Mouse (Mus musculus) limb, embryonic 11.5 days (tissue): ENCODE data around the gene Tcf15. TPM values are rescaled to one million over a fixed set of nuclear protein-coding genes. Genes with fewer than 3 reads are reported as not detected.

ENCODE experiments used
- ATAC-seq: fragments of 200-750 bp; cut with Nextera tagmentation; 2 replicates; pipeline ENCODE4 v1.8.0; 2017; ENCODE audit warnings: low read depth; ENCODE audit not compliant: insufficient number of reproducible peaks, low FRiP score, low TSS enrichment
- DNase-seq: peaks from one replicate; pipeline ENCODE4 v3.0.0-alpha.2; 2015; ENCODE audit warnings: low spot score
- H3K27ac ChIP-seq: fragments of 300-500 bp; sonication (generic); replicated peaks from 2 replicates; pipeline ENCODE4 v1.5.1; 2014; ENCODE audit warnings: low read depth, mild to moderate bottlenecking, low read length
- H3K27me3 ChIP-seq: fragments of 300-500 bp; sonication (generic); 2 replicates; pipeline ENCODE4 v1.6.1; 2014; ENCODE audit warnings: mild to moderate bottlenecking, low read length, mixed read lengths; ENCODE audit not compliant: control insufficient read depth, insufficient read depth
- H3K36me3 ChIP-seq: fragments of 300-500 bp; sonication (generic); 2 replicates; pipeline ENCODE4 v1.6.1; 2014; ENCODE audit warnings: mild to moderate bottlenecking, low read length, moderate library complexity, mixed read lengths; ENCODE audit not compliant: control insufficient read depth, insufficient read depth
- H3K4me1 ChIP-seq: fragments of 300-500 bp; sonication (generic); 2 replicates; pipeline ENCODE4 v1.6.1; 2014; ENCODE audit warnings: low read length, mixed read lengths; ENCODE audit not compliant: control insufficient read depth, insufficient read depth
- H3K4me2 ChIP-seq: fragments of 300-500 bp; sonication (generic); 2 replicates; pipeline ENCODE4 v1.6.1; 2014; ENCODE audit warnings: low read depth, mild to moderate bottlenecking, moderate library complexity; ENCODE audit not compliant: severe bottlenecking
- H3K4me3 ChIP-seq: fragments of 300-500 bp; sonication (generic); 2 replicates; pipeline ENCODE4 v1.5.1; 2014; ENCODE audit warnings: low read depth, low read length
- H3K9ac ChIP-seq: fragments of 300-500 bp; sonication (generic); 2 replicates; pipeline ENCODE4 v1.6.1; 2014; ENCODE audit warnings: mild to moderate bottlenecking, low read length
- H3K9me3 ChIP-seq: fragments of 300-500 bp; sonication (generic); 2 replicates; pipeline ENCODE4 v1.6.1; 2016; ENCODE audit warnings: low read length; ENCODE audit not compliant: control insufficient read depth
- WGBS: fragments of 180-500 bp; shearing (Covaris S2); extraction: QIAGEN DNeasy Blood & Tissue Kit; methylation state at CpG from one replicate; pipeline ENCODE4 v1.1.7; 2014; 5-methylcytosine and 5-hydroxymethylcytosine counted together
- polyA plus RNA-seq: library from polyadenylated mRNA; unstranded; fragments of >200 nt; fragmentation: Nextera tagmentation; extraction: Ambion mirVana; gene quantifications from 2 replicates; pipeline ENCODE4 v1.2.1, GENCODE M21; 2014

Gene Tcf15
- polyA plus RNA-seq, 1 experiment from 2014 or later = 25.2 TPM

GRCm38 (mm10) chr2:152197301-152197712, 53.9 kb downstream of the Tcf15 start:
- 42% methylated on average over 10 of the region's 10 CpGs for WGBS
- H3K4me3 ChIP-seq = no peak overlapping the region
- no peaks in the 10 kb centered on the region for H3K9me3 ChIP-seq
- H3K9ac ChIP-seq = no peak overlapping the region
- peak; percentile 80 for DNase-seq
- H3K4me2 ChIP-seq = no peak overlapping the region
- 0 out of 2 replicates have a peak, but pooled peaks cover 5% of the 10 kb centered on the region for H3K4me1 ChIP-seq
- peak; percentile 71 for ATAC-seq
- no peaks in the 10 kb centered on the region for H3K36me3 ChIP-seq
- H3K27ac ChIP-seq = no peak overlapping the region
- no peaks in the 10 kb centered on the region for H3K27me3 ChIP-seq

Other genes starting within 250 kb of the Tcf15 start
- gene Angpt4, start 232.4 kb upstream of the Tcf15 start, polyA plus RNA-seq = 0.23 TPM in 1 of 2 replicates, not detected in the other
- gene Fam110a, start 163.3 kb upstream of the Tcf15 start, polyA plus RNA-seq = 31.7 and 32.9 TPM in 2 replicates
- 0.82 and 0.88 TPM in 2 replicates for gene Slc52a3, start 147.1 kb upstream of the Tcf15 start, polyA plus RNA-seq
- gene Scrt2, start 62.0 kb upstream of the Tcf15 start, polyA plus RNA-seq = 0.07 TPM in 1 of 2 replicates, not detected in the other
- 8.2 and 8.9 TPM in 2 replicates for gene Srxn1, start 38.0 kb upstream of the Tcf15 start, polyA plus RNA-seq
- gene Csnk2a1, start 83.3 kb downstream of the Tcf15 start, polyA plus RNA-seq = 65.9 and 86.5 TPM in 2 replicates
- gene Tbc1d20, start 150.3 kb downstream of the Tcf15 start, polyA plus RNA-seq = 30.5 and 35.4 TPM in 2 replicates
- gene Rbck1, start 189.1 kb downstream of the Tcf15 start, polyA plus RNA-seq = 66.6 and 67.4 TPM in 2 replicates
- 1.4 and 1.8 TPM in 2 replicates for gene Trib3, start 200.5 kb downstream of the Tcf15 start, polyA plus RNA-seq
- 1.8 and 2.2 TPM in 2 replicates for gene Nrsn2, start 233.1 kb downstream of the Tcf15 start, polyA plus RNA-seq